Mouse (Mus musculus): ENCODE data around the gene Syne1.

- TF ChIP-seq POLR2A (IDR thresholded peaks at IDR 0.05; ENCODE audit: insufficient read depth, low read depth, low read length) (no peak), CTCF (IDR thresholded peaks at IDR 0.05) (no peak), EP300 (IDR thresholded peaks at IDR 0.05; ENCODE audit: insufficient read depth, low read depth, low read length) (no peak)
Observed at GRCm38 (mm10) chr10:5323741-5324395, 227.4 kb downstream of the Syne1 start.
